Mouse (Mus musculus): Measurements from ENCODE around the gene Dcp1a.
A peak's percentile ranks its signal among the peaks of the same experiment; 100 is the strongest.
"Not testable (repeated sequence)": the region's sequence is repeated elsewhere in the genome, so short reads cannot be mapped to it uniquely, and the experiment has no call there.

Dcp1a gene

GRCm38 (mm10) chr14:30523356-30523755, 44.0 kb downstream of the Dcp1a start:
- peak; percentile 75 for DNase-seq

DNA sequence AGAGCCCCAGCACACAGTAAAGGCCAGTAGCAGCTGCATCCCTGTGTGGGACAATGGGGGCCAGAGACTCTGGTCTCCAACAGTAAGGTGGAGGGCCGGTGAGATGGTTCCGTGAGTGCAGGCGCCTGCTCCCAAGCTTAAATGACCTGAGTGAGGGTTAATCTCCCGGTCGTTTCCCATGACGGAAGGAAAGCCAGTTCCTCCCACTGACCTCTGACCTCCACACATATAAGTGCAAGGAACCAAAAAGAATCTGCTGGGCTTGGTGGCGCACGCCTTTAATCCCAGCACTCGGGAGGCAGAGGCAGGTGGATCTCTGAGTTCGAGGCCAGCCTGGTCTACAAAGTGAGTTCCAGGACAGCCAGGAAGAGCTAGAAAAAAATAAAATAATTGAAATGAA, 49.1 kb downstream of the Dcp1a start:
- no peak for DNase-seq

- no peak for DNase-seq
Measured at GRCm38 (mm10) chr14:30528961-30529360, 49.6 kb downstream of the Dcp1a start.

DNA sequence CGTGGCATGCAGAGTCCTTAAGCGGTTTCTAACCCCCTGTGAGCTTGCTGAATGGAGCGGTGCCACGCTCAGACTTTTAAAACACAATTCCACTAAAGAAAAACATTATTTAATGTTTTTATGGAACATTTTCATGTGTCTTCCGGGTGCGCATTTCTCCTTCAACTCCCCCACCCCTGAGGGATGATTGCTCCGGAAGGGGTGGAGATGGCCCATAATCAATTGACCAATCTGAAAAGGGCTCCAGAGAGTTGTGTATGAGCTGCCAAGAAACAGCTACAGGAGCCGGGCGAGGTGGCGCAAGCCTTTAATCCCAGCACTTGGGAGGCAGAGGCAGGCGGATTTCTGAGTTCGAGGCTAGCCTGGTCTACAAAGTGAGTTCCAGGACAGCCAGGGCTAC, 50.1 kb downstream of the Dcp1a start:
- no peak for DNase-seq

- no peak for DNase-seq
Measured at GRCm38 (mm10) chr14:30530726-30531269, 51.5 kb downstream of the Dcp1a start.

DNA sequence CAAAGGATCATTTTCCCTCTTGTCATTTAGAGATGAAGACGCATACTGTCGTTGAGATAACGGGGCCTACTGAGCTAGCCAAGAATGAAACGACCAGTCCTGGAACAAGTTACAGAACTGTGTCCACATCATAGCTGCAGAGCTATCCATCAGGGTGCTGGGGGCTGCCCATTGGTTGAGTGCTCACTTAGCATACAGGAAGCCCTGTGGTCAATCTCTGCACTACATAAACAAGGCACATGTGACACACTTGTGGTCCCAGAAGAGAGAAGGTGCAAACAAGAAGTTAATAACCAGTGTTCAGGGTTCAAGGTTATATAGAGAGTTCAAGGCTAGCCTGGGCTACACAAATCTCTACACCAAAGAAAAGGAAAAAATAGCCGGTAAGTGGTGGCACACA, 52.1 kb downstream of the Dcp1a start:
- no peak for DNase-seq

- DNase-seq: no peak
Measured at GRCm38 (mm10) chr14:30531896-30532295, 52.6 kb downstream of the Dcp1a start.

- no peak for DNase-seq
Measured at GRCm38 (mm10) chr14:30533780-30534450, 54.6 kb downstream of the Dcp1a start.

GRCm38 (mm10) chr14:30541541-30541940, 62.2 kb downstream of the Dcp1a start:
- DNase-seq: peak; percentile 63

- DNase-seq: not testable (repeated sequence)
Measured at GRCm38 (mm10) chr14:30543331-30543730, 64.0 kb downstream of the Dcp1a start.

DNA sequence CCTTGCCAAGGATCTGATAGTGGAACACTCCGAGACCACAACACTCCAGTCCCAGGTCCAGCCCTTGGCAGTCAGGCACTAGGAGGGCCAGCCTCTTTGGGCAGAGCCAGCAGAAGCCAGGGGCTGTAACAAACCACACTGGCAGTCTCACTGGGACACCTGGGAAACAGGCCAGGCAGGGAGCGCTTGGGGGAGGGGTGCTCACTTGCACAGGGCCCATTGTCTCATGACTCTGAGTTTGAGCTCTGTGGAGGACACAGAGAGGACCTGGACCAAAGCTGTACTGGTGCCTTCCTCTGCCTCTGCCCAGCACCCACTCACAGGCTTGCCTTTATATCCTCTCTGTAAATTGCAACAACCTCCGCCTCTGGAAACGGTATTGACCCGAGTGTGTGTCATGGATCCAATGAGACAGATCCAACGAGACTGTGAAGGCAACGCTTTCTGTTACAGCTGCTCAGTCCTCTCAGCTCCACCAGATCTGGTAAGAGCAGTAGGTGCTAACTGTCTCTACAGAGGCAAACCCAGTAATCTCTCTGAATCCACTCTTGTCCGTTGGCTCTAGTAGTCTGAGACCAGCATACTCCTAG, 68.9 kb downstream of the Dcp1a start, which contains the start of gene Tkt:
TSS of gene Tkt (plus strand) at position 229 of the 590 bp plus-strand sequence.
- peak; percentile 83 for DNase-seq

GRCm38 (mm10) chr14:30548965-30549776, 69.8 kb downstream of the Dcp1a start:
- peak; percentile 91 for DNase-seq

DNA sequence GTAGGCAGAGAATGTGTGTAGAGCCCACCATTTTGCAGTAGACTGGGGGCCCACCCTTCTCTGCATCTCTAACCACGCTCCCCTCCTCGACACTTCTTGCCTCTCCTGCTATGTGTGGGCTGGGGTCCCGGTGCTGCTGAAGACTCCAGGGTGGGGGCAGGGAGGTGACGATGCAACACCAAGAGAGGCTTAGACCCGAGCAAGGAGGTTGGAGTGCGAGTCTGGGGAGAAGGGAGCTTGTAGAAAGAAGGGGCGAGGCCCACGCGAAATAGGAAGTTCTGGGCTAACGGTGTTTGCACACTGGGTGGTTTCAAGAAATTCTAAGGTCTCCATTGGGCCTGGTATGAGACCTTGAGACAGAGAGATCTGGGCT, 70.4 kb downstream of the Dcp1a start:
- DNase-seq: peak; percentile 13

DNA sequence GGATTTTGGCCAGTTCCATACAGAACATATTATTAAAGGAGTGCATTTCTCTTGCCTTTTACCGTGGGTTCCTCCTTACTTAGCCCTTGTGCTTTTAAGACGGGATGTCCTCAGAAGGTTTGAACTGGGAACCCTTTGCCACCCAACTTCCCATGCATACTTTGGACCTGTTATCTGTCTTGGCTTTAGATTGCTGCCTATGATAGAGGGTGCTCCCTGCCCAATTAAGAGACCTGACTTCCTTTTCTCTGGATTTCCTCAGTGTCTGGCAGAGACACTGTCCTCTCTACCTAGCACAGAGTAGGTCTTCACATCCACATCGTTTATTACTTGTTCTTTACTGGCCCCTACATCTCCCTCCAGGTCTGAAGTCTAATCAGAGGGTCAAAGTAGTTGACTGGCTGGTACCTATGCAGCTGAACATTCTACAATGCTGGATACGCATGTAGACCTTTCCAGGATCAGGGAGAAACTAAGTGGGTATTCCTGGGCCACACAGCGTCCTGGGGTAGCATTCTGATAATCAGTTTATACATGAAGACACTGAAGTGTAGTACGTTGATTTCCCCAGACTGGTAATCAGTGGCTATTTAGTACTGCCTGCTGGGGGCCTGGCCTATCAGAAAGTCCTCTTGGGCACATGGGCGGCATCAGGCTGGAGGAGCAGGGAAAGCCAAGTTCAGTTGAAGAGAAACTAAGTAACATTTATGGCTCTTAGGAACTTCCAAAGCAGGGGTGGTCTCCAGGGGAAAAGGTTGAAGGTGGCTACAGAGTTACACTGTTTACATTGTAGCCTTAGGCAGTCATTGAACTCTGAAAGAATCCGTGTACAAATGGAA, 71.1 kb downstream of the Dcp1a start:
- DNase-seq: no peak

- no peak for DNase-seq
Measured at GRCm38 (mm10) chr14:30551509-30551908, 72.2 kb downstream of the Dcp1a start.

- no peak for DNase-seq
Measured at GRCm38 (mm10) chr14:30551981-30552380, 72.6 kb downstream of the Dcp1a start.

DNA sequence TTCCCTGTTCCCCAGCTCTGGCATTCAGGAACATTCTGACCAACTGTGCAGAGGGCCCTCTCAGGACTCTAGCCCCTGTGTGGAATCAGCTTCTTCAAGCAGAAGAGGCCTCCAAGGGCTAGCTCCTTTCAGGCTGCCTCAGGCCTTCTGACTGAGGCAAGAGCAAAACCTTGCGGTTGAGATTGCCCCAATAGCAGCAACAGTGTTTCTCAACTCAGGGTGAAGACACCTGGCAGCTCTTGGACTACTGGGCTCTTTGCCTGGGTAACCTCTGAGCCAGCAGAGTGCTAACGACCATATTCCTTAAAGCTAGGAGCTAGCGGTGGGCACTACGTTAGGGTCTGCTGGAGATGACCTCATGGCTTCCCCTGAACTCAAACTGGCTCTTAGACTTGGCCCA, 73.8 kb downstream of the Dcp1a start:
- DNase-seq: no peak

- no peak for DNase-seq
Measured at GRCm38 (mm10) chr14:30556651-30557050, 77.3 kb downstream of the Dcp1a start.

DNA sequence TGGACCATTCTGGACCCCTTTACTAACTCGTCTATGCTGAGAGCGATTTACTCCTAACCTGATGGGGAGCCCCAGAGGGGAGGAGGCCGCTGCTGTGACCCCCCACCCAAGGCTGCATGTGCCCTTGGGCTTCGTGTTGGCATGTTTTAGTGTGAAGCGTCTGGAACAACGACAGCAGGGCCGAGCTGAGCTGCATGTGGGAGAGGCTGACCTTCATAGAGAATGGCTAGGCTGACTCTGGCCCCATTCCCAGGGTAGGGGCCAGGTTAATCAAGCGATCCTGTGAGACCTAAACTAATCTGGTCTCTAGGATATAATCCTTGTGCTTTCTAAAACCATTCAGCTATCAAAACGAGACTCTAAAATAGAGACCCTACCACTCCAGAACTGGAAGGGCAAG, 78.4 kb downstream of the Dcp1a start:
- DNase-seq: no peak

DNA sequence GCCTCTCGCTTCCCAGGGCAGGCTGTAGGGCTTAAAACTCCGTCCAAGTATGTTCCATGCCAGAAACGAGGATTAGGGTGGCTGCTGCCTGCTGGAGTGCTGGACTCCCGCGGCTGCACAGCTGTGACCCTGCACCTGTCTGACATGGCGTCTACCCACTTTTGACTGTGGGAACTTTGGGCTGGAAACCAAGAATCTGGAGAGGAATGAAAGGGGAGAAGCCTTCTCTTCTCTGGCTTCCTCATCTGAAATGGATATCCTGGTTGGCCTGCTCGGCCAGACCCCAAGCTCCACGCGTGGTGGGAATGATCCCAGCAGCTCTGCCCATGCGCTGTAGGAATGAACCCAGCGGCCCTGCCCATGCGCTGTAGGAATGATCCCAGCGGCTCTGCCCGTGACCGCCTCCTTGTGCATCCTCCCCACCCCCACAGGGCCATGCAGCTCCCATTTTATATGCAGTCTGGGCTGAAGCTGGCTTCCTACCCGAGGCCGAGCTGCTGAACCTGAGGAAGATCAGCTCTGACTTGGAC, 80.1 kb downstream of the Dcp1a start:
- no peak for DNase-seq

DNA sequence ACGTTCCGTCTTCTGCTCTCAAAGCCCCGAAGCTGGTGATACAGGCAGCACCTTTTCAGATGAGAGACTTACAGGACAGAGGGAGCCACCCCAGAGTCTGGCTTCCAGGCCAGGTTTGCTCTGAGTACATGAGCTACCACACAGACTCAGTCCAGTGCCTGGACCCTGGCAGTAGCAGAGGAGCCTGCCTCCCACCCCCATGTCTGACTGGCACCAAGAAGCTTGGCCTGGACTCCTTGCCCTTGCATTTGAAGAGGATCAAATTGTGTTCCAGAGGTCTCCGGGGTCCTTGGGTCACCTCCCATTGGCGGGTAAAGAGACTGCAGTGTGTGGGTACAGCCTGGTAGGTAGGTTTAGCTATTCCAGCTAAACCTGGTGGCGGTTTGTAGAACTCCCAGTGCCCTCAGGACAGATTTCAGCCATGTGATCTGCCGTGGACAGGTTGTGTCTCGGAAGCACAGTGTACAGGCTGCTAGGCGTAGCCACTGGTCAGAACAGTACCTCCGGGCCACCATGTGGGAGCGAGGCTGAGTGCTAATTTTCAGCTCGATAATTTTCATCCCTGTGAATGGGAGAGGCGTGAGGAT, 81.6 kb downstream of the Dcp1a start:
- DNase-seq: no peak

Measured in right cerebral cortex, adult 18-20 months (tissue).